Mouse (Mus musculus) natural killer cell, adult 2 months (primary cell): ENCODE data around the gene Alox5ap.

ENCODE experiments used
- DNase-seq, 2 experiments: peaks; one replicate each; pipeline ENCODE4 v3.0.0; 2022; ENCODE audit warnings: low spot score in 2 of 2

Alox5ap gene

GRCm38 (mm10) chr5:149312884-149313652, 48.5 kb downstream of the Alox5ap start:
- no peak for DNase-seq

- DNase-seq = no peak
These were observed 50.0 kb downstream of the Alox5ap start for GRCm38 (mm10) chr5:149314514-149315081.

GRCm38 (mm10) chr5:149316926-149317325, 52.4 kb downstream of the Alox5ap start:
- DNase-seq = no peak

GRCm38 (mm10) chr5:149319874-149320323, 55.3 kb downstream of the Alox5ap start:
- no peak for DNase-seq

- DNase-seq = no peak
These were observed 56.2 kb downstream of the Alox5ap start for GRCm38 (mm10) chr5:149320534-149321482.

GRCm38 (mm10) chr5:149321909-149322841, 57.6 kb downstream of the Alox5ap start:
- no peak for DNase-seq

- no peak for DNase-seq
These were observed 58.5 kb downstream of the Alox5ap start for GRCm38 (mm10) chr5:149322938-149323553.

GRCm38 (mm10) chr5:149324739-149325138, 60.2 kb downstream of the Alox5ap start:
- no peak for DNase-seq

- no peak for DNase-seq
These were observed 64.7 kb downstream of the Alox5ap start for GRCm38 (mm10) chr5:149329098-149329887.

GRCm38 (mm10) chr5:149330601-149331000, 66.0 kb downstream of the Alox5ap start:
- DNase-seq = no peak

- DNase-seq = no peak
These were observed 67.0 kb downstream of the Alox5ap start for GRCm38 (mm10) chr5:149331407-149332143.

GRCm38 (mm10) chr5:149332787-149333186, 68.2 kb downstream of the Alox5ap start:
- DNase-seq = no peak

GRCm38 (mm10) chr5:149333941-149334698, 69.6 kb downstream of the Alox5ap start:
- no peak for DNase-seq

GRCm38 (mm10) chr5:149335009-149335408, 70.4 kb downstream of the Alox5ap start:
- no peak for DNase-seq

- DNase-seq = peak; percentile 41 to 68
These were observed 71.1 kb downstream of the Alox5ap start for GRCm38 (mm10) chr5:149335563-149336238.

GRCm38 (mm10) chr5:149337148-149337547, 72.6 kb downstream of the Alox5ap start:
- DNase-seq = no peak
